Mouse (Mus musculus) kidney, embryonic 16.5 days (tissue): Measurements from ENCODE around the gene Nos1ap. TPM values are rescaled to one million over a fixed set of nuclear protein-coding genes. Genes with fewer than 3 reads are reported as not detected.

ENCODE experiments used
- ATAC-seq: fragments of 200-750 bp; cut with Nextera tagmentation; 2 replicates; pipeline ENCODE4 v1.8.0; 2017; ENCODE audit warnings: moderate TSS enrichment; ENCODE audit not compliant: low FRiP score, low TSS enrichment
- H3K27ac ChIP-seq: fragments of 300-500 bp; sonication (generic); 2 replicates; pipeline ENCODE4 v1.5.1; 2014; ENCODE audit warnings: low read length
- H3K27me3 ChIP-seq: fragments of 300-500 bp; sonication (generic); 2 replicates; pipeline ENCODE4 v1.6.1; 2014; ENCODE audit warnings: low read length, control low read depth, mixed read lengths; ENCODE audit not compliant: insufficient read depth
- H3K36me3 ChIP-seq: fragments of 300-500 bp; sonication (generic); 2 replicates; pipeline ENCODE4 v1.6.1; 2014; ENCODE audit warnings: low read length, control low read depth, mixed read lengths; ENCODE audit not compliant: insufficient read depth
- H3K4me1 ChIP-seq: fragments of 300-500 bp; sonication (generic); 2 replicates; pipeline ENCODE4 v1.6.1; 2014; ENCODE audit warnings: low read length, control low read depth, mixed read lengths; ENCODE audit not compliant: insufficient read depth
- H3K4me2 ChIP-seq: fragments of 300-500 bp; sonication (generic); replicated peaks from 2 replicates; pipeline ENCODE4 v1.6.1; 2014; ENCODE audit warnings: low read depth, low read length
- H3K4me3 ChIP-seq: fragments of 300-500 bp; sonication (generic); 2 replicates; pipeline ENCODE4 v1.5.1; 2014; ENCODE audit warnings: mild to moderate bottlenecking, low read length
- H3K9ac ChIP-seq: fragments of 300-500 bp; sonication (generic); replicated peaks from 2 replicates; pipeline ENCODE4 v1.6.1; 2014; ENCODE audit warnings: low read length
- H3K9me3 ChIP-seq: fragments of 300-500 bp; sonication (generic); 2 replicates; pipeline ENCODE4 v1.6.1; 2016; ENCODE audit warnings: low read length, control low read depth
- WGBS: fragments of 180-500 bp; shearing (Covaris S2); extraction: QIAGEN DNeasy Blood & Tissue Kit; methylation state at CpG from one replicate; pipeline ENCODE4 v1.1.7; 2014; 5-methylcytosine and 5-hydroxymethylcytosine counted together
- polyA plus RNA-seq: library from polyadenylated mRNA; unstranded; fragments of >200 nt; fragmentation: Nextera tagmentation; extraction: Ambion mirVana; gene quantifications from 2 replicates; pipeline ENCODE4 v1.2.1, GENCODE M21; 2015

Gene Nos1ap
- polyA plus RNA-seq, 1 experiment from 2014 or later, result 18.0 TPM

GRCm38 (mm10) chr1:170459896-170460602, 129.6 kb downstream of the Nos1ap start:
- H3K4me1 ChIP-seq, result no peaks in the 10 kb centered on the region
- H3K9me3 ChIP-seq, result peaks cover 8% of the 10 kb centered on the region
- no peak for ATAC-seq
- H3K9ac ChIP-seq, result no peak overlapping the region
- H3K4me2 ChIP-seq, result no peak overlapping the region
- H3K4me3 ChIP-seq, result no peak overlapping the region
- no peak overlapping the region for H3K27ac ChIP-seq
- no peaks in the 10 kb centered on the region for H3K36me3 ChIP-seq
- H3K27me3 ChIP-seq, result no peaks in the 10 kb centered on the region
- 83% methylated on average over 5 of the region's 5 CpGs for WGBS

GRCm38 (mm10) chr1:170457673-170458072, 132.0 kb downstream of the Nos1ap start:
- Histone ChIP-seq H3K9me3 (peaks cover 6% of the 10 kb centered on the region), H3K9ac (no peak overlapping the region), H3K36me3 (no peaks in the 10 kb centered on the region), H3K27me3 (no peaks in the 10 kb centered on the region), H3K4me3 (no peak overlapping the region), H3K27ac (no peak overlapping the region), H3K4me1 (0 out of 2 replicates have a peak, but pooled peaks cover 5% of the 10 kb centered on the region), H3K4me2 (no peak overlapping the region)
- ATAC-seq, result 0 out of 2 replicates have a peak, but pooled peaks have one; percentile 32
- 44% methylated on average over 4 of the region's 4 CpGs for WGBS

GRCm38 (mm10) chr1:170455910-170456700, 133.6 kb downstream of the Nos1ap start:
- Histone ChIP-seq H3K4me2 (no peak overlapping the region), H3K4me3 (no peak overlapping the region), H3K27me3 (no peaks in the 10 kb centered on the region), H3K9ac (no peak overlapping the region), H3K9me3 (no peaks in the 10 kb centered on the region; the same call in 1 of the 2 replicates), H3K4me1 (0 out of 2 replicates have a peak, but pooled peaks cover 5% of the 10 kb centered on the region), H3K27ac (no peak overlapping the region), H3K36me3 (no peaks in the 10 kb centered on the region)
- WGBS, result 84% methylated on average over 14 of the region's 14 CpGs
- ATAC-seq, result no peak

GRCm38 (mm10) chr1:170455387-170455786, 134.3 kb downstream of the Nos1ap start:
- Histone ChIP-seq H3K9me3 (no peaks in the 10 kb centered on the region; the same call in 1 of the 2 replicates), H3K4me3 (no peak overlapping the region), H3K9ac (no peak overlapping the region), H3K4me1 (0 out of 2 replicates have a peak, but pooled peaks cover 5% of the 10 kb centered on the region), H3K27ac (no peak overlapping the region), H3K36me3 (no peaks in the 10 kb centered on the region), H3K27me3 (no peaks in the 10 kb centered on the region), H3K4me2 (no peak overlapping the region)
- no peak for ATAC-seq
- WGBS, result 84% methylated on average over 3 of the region's 3 CpGs

GRCm38 (mm10) chr1:170453455-170453854, 136.2 kb downstream of the Nos1ap start:
- no peak overlapping the region for H3K27ac ChIP-seq
- no peaks in the 10 kb centered on the region for H3K36me3 ChIP-seq
- no peak overlapping the region for H3K4me3 ChIP-seq
- WGBS, result 52% methylated on average over 3 of the region's 3 CpGs
- H3K9me3 ChIP-seq, result no peaks in the 10 kb centered on the region; the same call in 1 of the 2 replicates
- no peak for ATAC-seq
- H3K4me2 ChIP-seq, result no peak overlapping the region
- no peak overlapping the region for H3K9ac ChIP-seq
- H3K4me1 ChIP-seq, result 0 out of 2 replicates have a peak, but pooled peaks cover 5% of the 10 kb centered on the region
- no peaks in the 10 kb centered on the region for H3K27me3 ChIP-seq

- Histone ChIP-seq H3K27ac (no peak overlapping the region), H3K9ac (no peak overlapping the region), H3K4me3 (no peak overlapping the region), H3K27me3 (no peaks in the 10 kb centered on the region), H3K9me3 (no peaks in the 10 kb centered on the region), H3K4me2 (no peak overlapping the region), H3K36me3 (no peaks in the 10 kb centered on the region), H3K4me1 (peaks cover 10% of the 10 kb centered on the region; the same call in 1 of the 2 replicates)
- WGBS, result 43% methylated on average over 2 of the region's 2 CpGs
- ATAC-seq, result no peak
These were observed 141.4 kb downstream of the Nos1ap start for GRCm38 (mm10) chr1:170448244-170448643.

- H3K9ac ChIP-seq, result no peak overlapping the region
- no peaks in the 10 kb centered on the region for H3K27me3 ChIP-seq
- no peak overlapping the region for H3K4me3 ChIP-seq
- H3K4me1 ChIP-seq, result peaks cover 8% of the 10 kb centered on the region; the same call in 1 of the 2 replicates
- no peaks in the 10 kb centered on the region for H3K36me3 ChIP-seq
- ATAC-seq, result no peak
- H3K4me2 ChIP-seq, result no peak overlapping the region
- 48% methylated on average over 3 of the region's 3 CpGs for WGBS
- no peaks in the 10 kb centered on the region for H3K9me3 ChIP-seq
- H3K27ac ChIP-seq, result no peak overlapping the region
These were observed 144.2 kb downstream of the Nos1ap start for GRCm38 (mm10) chr1:170445458-170445857.

GRCm38 (mm10) chr1:170440367-170440766, 149.3 kb downstream of the Nos1ap start:
- ATAC-seq, result no peak
- 76% methylated on average over 10 of the region's 10 CpGs for WGBS
- no peaks in the 10 kb centered on the region for H3K9me3 ChIP-seq

GRCm38 (mm10) chr1:170438471-170439151, 151.1 kb downstream of the Nos1ap start:
- no peak overlapping the region for H3K4me2 ChIP-seq
- peaks cover 29% of the 10 kb centered on the region for H3K4me1 ChIP-seq
- H3K9ac ChIP-seq, result no peak overlapping the region
- H3K9me3 ChIP-seq, result no peaks in the 10 kb centered on the region
- H3K27ac ChIP-seq, result peak overlapping the region; percentile 43; the same call in 1 of the 2 replicates
- no peak overlapping the region for H3K4me3 ChIP-seq
- no peaks in the 10 kb centered on the region for H3K36me3 ChIP-seq
- no peaks in the 10 kb centered on the region for H3K27me3 ChIP-seq
- ATAC-seq, result peak; percentile 92
- 52% methylated on average over 7 of the region's 7 CpGs for WGBS

More at GRCm38 (mm10) chr1:170440367-170440766, 149.3 kb downstream of the Nos1ap start:
- Histone ChIP-seq H3K4me3 (no peak overlapping the region), H3K4me2 (no peak overlapping the region), H3K27me3 (no peaks in the 10 kb centered on the region), H3K36me3 (no peaks in the 10 kb centered on the region), H3K27ac (no peak overlapping the region; the same call in 1 of the 2 replicates), H3K4me1 (peaks cover 21% of the 10 kb centered on the region), H3K9ac (no peak overlapping the region)
